Mouse (Mus musculus): ENCODE measurements around the gene Fxr1.

DNA sequence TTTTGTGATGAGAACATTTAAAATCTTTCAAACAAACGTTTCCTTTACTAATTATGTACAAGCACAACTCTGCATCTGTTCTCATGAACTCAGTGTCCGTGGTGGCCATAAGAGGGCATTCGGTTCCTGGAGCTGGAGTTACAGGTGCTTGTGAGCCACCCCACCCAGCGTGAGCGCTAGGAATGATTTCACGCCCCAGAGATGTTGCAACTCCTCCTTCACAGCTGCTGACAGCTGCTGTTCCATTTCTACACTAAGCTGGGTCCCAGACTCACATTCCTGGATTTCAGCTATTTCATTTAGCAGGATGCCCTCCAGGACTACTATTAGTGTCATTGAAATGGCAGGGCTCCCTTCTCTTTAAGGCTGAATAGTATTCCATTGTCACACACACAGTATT, 40.3 kb upstream of the Fxr1 start:
- TF ChIP-seq TAL1 (IDR thresholded peaks at IDR 0.05; ENCODE audit: low read length) (no peak), GATA1 (IDR thresholded peaks at IDR 0.05; ENCODE audit: low read length) (no peak)

Measured in erythroblast, embryonic 14.5 days (primary cell).